Mouse (Mus musculus): ENCODE results near the gene Psg28. TPM values are rescaled to one million over a fixed set of nuclear protein-coding genes. Genes with fewer than 3 reads are reported as not detected.
"Not testable (repeated sequence)": the region's sequence is repeated elsewhere in the genome, so short reads cannot be mapped to it uniquely, and the experiment has no call there.

The Psg28 gene
- total RNA-seq (2015) (not detected in 2 replicates), total RNA-seq (2017) (not detected in 2 replicates)

GRCm38 (mm10) chr7:18431941-18432340 lies at the start of gene Psg28:
TSS of gene Psg28 (minus strand) at chr7:18432041.
- ATAC-seq (replicated peaks; ENCODE audit: poor library complexity) = not testable (repeated sequence)

- ATAC-seq (replicated peaks; ENCODE audit: poor library complexity) = no peak
Observed at GRCm38 (mm10) chr7:18403407-18403806, 28.4 kb downstream of the Psg28 start.

GRCm38 (mm10) chr7:18402527-18403237 lies 29.2 kb downstream of the Psg28 start:
- no peak for ATAC-seq (replicated peaks; ENCODE audit: poor library complexity)

GRCm38 (mm10) chr7:18391483-18391882 lies 40.4 kb downstream of the Psg28 start:
- not testable (repeated sequence) for ATAC-seq (replicated peaks; ENCODE audit: poor library complexity)

GRCm38 (mm10) chr7:18378295-18378694 lies 53.5 kb downstream of the Psg28 start:
- no peak for ATAC-seq (replicated peaks; ENCODE audit: poor library complexity)

Other genes with a start within 250 kb of the Psg28 start
- not detected in 2 replicates for gene Mill1, start 186.7 kb downstream of the Psg28 start, total RNA-seq (2015)
- gene Mill1, start 186.7 kb downstream of the Psg28 start, total RNA-seq (2017) = not detected in 2 replicates
- not detected in 2 replicates for gene Psg18, start 77.0 kb downstream of the Psg28 start, total RNA-seq (2015)
- not detected in 2 replicates for gene Psg18, start 77.0 kb downstream of the Psg28 start, total RNA-seq (2017)
- gene Psg26, start 52.1 kb upstream of the Psg28 start, total RNA-seq (2015) = not detected in 2 replicates
- not detected in 2 replicates for gene Psg26, start 52.1 kb upstream of the Psg28 start, total RNA-seq (2017)
- not detected in 2 replicates for gene Psg25, start 100.2 kb upstream of the Psg28 start, total RNA-seq (2015)
- not detected in 2 replicates for gene Psg25, start 100.2 kb upstream of the Psg28 start, total RNA-seq (2017)
- not detected in 2 replicates for gene Psg27, start 135.3 kb upstream of the Psg28 start, total RNA-seq (2015)
- not detected in 2 replicates for gene Psg27, start 135.3 kb upstream of the Psg28 start, total RNA-seq (2017)
- not detected in 2 replicates for gene Psg23, start 184.5 kb upstream of the Psg28 start, total RNA-seq (2015)
- not detected in 2 replicates for gene Psg23, start 184.5 kb upstream of the Psg28 start, total RNA-seq (2017)
- gene Psg21, start 224.7 kb upstream of the Psg28 start, total RNA-seq (2015) = not detected in 2 replicates
- not detected in 2 replicates for gene Psg21, start 224.7 kb upstream of the Psg28 start, total RNA-seq (2017)

All from megakaryocyte progenitor cell, adult 5-6 weeks (primary cell).